Mouse (Mus musculus) monocyte, adult 5-6 weeks (primary cell): Measurements from ENCODE around the gene Eif3c. TPM values are rescaled to one million over a fixed set of nuclear protein-coding genes. Genes with fewer than 3 reads are reported as not detected.

Experiments
- ATAC-seq: fragments of 153-309, 156-312 bp; replicated peaks from 2 replicates; pipeline ENCODE4 v1.8.0; 2017; ENCODE audit warnings: mild to moderate bottlenecking; ENCODE audit not compliant: low TSS enrichment, insufficient number of reproducible peaks, severe bottlenecking, poor library complexity, low FRiP score
- total RNA-seq: library from RNA; stranded (forward); fragments of 200-1000, 200-491, 200-594 nt; gene quantifications from 3 replicates; pipeline ENCODE4 v1.2.3, GENCODE M21; 2017

Eif3c gene
- total RNA-seq, 1 experiment from 2014 or later: 127 TPM

- ATAC-seq: 0 out of 2 replicates have a peak, but pooled peaks have one; percentile 28
These were observed 10.7 kb upstream of the Eif3c start for GRCm38 (mm10) chr7:126576946-126577345.

- ATAC-seq: peak; percentile 29; the same call in 1 of the 2 replicates
These were observed 518 bp downstream of the Eif3c start for GRCm38 (mm10) chr7:126565693-126566092.

GRCm38 (mm10) chr7:126556635-126557034 is 9.6 kb downstream of the Eif3c start:
- no peak for ATAC-seq

GRCm38 (mm10) chr7:126554796-126555195 is 11.4 kb downstream of the Eif3c start:
- ATAC-seq: 0 out of 2 replicates have a peak, but pooled peaks have one; percentile 63

GRCm38 (mm10) chr7:126545631-126546030 is 20.6 kb downstream of the Eif3c start:
- ATAC-seq: no peak

GRCm38 (mm10) chr7:126541661-126542060 is 24.6 kb downstream of the Eif3c start:
- ATAC-seq: no peak

- ATAC-seq: no peak
These were observed 28.2 kb downstream of the Eif3c start for GRCm38 (mm10) chr7:126537820-126538585.

GRCm38 (mm10) chr7:126536466-126536865 is 29.7 kb downstream of the Eif3c start:
- ATAC-seq: no peak

- ATAC-seq: no peak
These were observed 30.4 kb downstream of the Eif3c start for GRCm38 (mm10) chr7:126535766-126536165.

GRCm38 (mm10) chr7:126533434-126533833 is 32.8 kb downstream of the Eif3c start:
- ATAC-seq: no peak

GRCm38 (mm10) chr7:126528166-126528577 is 38.0 kb downstream of the Eif3c start:
- ATAC-seq: peak; percentile 71; the same call in 1 of the 2 replicates

GRCm38 (mm10) chr7:126523316-126523715 is 42.9 kb downstream of the Eif3c start:
- no peak for ATAC-seq

- no peak for ATAC-seq
These were observed 46.7 kb downstream of the Eif3c start for GRCm38 (mm10) chr7:126519513-126519912.

- no peak for ATAC-seq
These were observed 47.8 kb downstream of the Eif3c start for GRCm38 (mm10) chr7:126518261-126518941.

- no peak for ATAC-seq
These were observed 54.9 kb downstream of the Eif3c start for GRCm38 (mm10) chr7:126511287-126511686.

- ATAC-seq: no peak
These were observed 59.0 kb downstream of the Eif3c start for GRCm38 (mm10) chr7:126507126-126507778.

- ATAC-seq: no peak
These were observed 61.3 kb downstream of the Eif3c start for GRCm38 (mm10) chr7:126504913-126505312.

GRCm38 (mm10) chr7:126503273-126503878 is 62.8 kb downstream of the Eif3c start, which contains the start of gene Atxn2l:
Atxn2l (minus strand) TSS chr7:126503437.
- ATAC-seq: peak; percentile 90

- ATAC-seq: no peak
These were observed 63.5 kb downstream of the Eif3c start for GRCm38 (mm10) chr7:126502751-126503150.
